Mouse (Mus musculus): ENCODE measurements around the gene Fam149b.
"Not testable (repeated sequence)": the region's sequence is repeated elsewhere in the genome, so short reads cannot be mapped to it uniquely, and the experiment has no call there.

DNA sequence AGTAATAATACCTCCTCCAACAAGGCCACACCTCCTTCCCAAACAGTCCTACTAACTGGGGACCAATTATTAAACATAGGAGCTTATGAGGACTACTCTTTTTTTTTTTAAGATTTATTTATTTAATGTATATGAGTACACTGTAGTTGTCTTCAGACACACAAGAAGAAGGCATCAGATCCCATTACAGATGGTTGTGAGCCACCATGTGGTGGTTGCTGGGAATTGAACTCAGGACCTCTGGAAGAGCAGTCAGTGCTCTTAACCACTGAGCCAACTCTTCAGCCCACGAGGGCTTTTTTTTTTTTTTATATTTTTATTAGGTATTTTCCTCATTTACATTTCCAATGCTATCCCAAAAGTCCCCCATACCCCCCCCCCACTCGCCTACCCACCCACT lies 42.9 kb upstream of the Fam149b start:
- not testable (repeated sequence) for TF ChIP-seq USF1 (IDR thresholded peaks at IDR 0.05; ENCODE audit: low read depth); POLR2A (IDR thresholded peaks at IDR 0.05; ENCODE audit: insufficient read length, low read depth); POLR2AphosphoS2 (IDR thresholded peaks at IDR 0.05; ENCODE audit: insufficient read length, low read depth)
